Mouse (Mus musculus) megakaryocyte progenitor cell, adult 5-6 weeks (primary cell): ENCODE data around the gene Tescl. TPM values are rescaled to one million over a fixed set of nuclear protein-coding genes. Genes with fewer than 3 reads are reported as not detected.

Source experiments
- ATAC-seq: replicated peaks from 2 replicates; pipeline ENCODE4 v1.8.0; 2016; ENCODE audit warnings: mild to moderate bottlenecking, moderate TSS enrichment, inconsistent platforms; ENCODE audit not compliant: poor library complexity
- total RNA-seq, 2 experiments: library from RNA; stranded (forward) in 1 of 2; stranded (reverse) in 1 of 2; fragments of 157-497, 149-512 nt in 1 of 2; fragments of 200-1000 nt in 1 of 2; gene quantifications; 2 replicates each; pipeline versions ENCODE4 v1.2.3 to v1.2.4; 2015 to 2017

Gene Tescl
- total RNA-seq, 2 experiments from 2014 or later: not detected

GRCm38 (mm10) chr7:24300771-24301282 is 32.9 kb downstream of the Tescl start, which contains the start of gene Zfp61:
TSS of gene Zfp61 (minus strand) at chr7:24301232.
- peak; percentile 75 for ATAC-seq

- ATAC-seq: 0 out of 2 replicates have a peak, but pooled peaks have one; percentile 20
Measured at GRCm38 (mm10) chr7:24299823-24300481, 33.8 kb downstream of the Tescl start.

DNA sequence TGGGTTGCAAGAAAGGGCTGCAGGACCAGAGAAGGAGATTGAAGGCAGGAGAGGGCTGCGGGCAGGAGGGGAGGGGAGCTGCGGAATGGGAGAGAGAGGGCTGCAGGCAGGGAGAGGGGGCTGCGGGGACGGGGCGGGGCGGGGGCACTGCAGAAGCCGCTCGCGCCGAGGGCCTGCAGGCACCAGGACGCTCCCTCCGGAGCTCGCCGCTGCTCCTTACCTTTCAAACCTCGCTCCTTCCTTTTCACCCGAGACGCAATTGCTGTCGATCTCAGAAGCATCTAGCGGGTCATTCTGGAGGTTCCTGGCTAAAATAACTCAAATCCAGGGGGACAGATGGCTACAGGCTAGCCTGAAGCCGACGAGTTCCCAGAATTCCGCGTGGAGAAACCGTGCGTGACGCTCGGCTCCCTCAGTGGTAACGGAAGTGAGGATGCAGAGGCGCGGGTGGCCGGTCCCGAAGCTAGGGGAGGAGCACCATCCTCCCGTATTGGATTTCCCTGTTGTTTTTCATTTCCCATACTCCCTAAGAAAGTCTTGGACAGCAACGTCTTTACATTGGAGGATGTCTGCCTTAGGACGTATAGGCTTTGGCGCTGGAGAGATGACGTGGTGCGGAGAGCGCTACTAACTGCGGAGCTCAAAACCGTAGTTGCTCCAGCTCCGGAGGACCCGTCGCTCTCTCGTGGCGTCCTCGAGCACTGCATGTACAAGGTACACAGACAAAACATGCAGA is 34.6 kb downstream of the Tescl start:
- ATAC-seq: peak; percentile 95

- no peak for ATAC-seq
Measured at GRCm38 (mm10) chr7:24298635-24298972, 35.1 kb downstream of the Tescl start.

DNA sequence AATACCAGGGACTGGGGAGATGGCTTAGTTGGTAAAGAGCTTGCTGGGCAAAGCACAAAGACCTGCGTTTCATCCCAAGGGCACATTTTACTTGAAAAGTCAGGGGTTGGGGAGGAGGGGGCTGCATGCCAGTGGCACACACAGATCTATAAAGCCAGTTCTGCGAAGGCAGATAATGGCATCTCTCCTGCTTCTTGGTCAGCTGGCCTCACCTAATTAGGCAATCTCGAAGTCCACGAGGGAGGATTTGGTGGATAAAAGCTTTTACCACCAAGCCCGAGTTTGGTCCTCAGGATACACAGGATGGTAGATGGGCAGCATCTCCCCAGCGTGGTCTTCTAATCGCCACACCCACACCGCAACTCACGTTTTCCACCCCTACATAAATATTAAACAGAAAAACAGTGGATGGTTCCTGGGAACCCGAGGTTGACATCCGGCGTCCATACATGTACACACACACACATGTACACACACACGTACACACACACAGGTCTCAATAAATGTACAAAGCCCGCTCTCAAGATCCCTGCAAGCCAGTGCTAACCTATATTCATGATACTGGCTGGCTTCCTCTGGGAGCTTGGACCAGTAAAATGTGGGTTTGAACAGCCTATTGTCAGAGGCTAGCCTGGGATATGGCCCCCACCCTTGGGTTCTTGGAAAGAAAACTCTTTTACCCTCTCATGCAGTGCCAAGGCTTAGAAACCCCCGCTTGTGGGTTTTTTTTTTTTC is 36.2 kb downstream of the Tescl start:
- ATAC-seq: no peak

GRCm38 (mm10) chr7:24296386-24296785 is 37.4 kb downstream of the Tescl start:
- ATAC-seq: no peak

- no peak for ATAC-seq
Measured at GRCm38 (mm10) chr7:24295376-24295775, 38.4 kb downstream of the Tescl start.

DNA sequence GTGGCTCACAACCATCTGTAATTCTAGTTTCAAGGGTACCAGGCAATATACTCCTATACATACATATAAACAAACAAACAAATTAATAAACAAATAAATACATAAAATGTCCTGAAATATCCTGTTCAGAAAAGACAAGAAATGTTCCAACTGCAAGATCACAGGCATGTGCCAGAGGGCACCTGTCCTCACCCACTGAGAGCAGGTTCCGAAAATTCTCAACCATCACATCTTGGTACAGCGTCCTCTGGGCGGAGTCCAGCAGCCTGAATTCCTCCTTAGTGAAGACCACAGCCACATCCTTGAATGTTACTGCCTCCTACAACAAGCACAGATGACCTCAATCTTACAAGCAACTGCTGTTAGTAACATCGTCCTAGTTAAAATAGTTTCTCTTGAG is 39.0 kb downstream of the Tescl start:
- no peak for ATAC-seq

GRCm38 (mm10) chr7:24293061-24293851 is 40.5 kb downstream of the Tescl start:
- no peak for ATAC-seq

DNA sequence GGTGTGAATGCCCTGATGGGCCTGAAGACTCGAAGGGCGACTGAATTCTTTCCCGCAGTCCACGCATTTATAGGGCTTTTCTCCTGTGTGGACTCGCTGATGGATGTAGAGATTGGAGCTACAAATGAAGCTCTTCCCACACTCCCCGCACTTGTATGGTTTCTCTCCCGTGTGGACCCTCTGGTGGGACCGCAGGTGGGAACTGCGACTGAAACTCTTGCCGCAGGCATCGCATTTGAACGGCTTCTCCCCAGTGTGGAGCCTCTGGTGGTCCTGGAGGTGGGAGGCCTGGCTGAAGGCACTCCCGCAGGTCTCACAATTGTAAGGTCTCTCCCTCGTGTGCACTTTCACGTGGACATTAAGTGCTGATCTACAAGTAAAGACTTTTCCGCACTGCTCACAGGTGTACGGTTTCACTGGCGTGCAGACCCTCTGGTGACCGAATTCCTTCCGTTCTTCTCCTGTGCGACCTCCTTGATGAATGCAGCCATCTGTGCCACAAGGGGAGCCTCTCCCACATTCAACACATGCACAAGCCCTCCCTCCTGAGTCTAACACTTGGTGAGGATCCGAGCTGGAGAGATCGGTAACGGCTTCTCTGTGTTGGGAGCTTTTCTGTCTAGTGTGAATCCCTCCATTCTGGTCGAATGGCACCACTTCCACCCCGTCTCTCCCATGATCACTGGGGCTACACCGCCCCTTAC is 42.2 kb downstream of the Tescl start:
- no peak for ATAC-seq

DNA sequence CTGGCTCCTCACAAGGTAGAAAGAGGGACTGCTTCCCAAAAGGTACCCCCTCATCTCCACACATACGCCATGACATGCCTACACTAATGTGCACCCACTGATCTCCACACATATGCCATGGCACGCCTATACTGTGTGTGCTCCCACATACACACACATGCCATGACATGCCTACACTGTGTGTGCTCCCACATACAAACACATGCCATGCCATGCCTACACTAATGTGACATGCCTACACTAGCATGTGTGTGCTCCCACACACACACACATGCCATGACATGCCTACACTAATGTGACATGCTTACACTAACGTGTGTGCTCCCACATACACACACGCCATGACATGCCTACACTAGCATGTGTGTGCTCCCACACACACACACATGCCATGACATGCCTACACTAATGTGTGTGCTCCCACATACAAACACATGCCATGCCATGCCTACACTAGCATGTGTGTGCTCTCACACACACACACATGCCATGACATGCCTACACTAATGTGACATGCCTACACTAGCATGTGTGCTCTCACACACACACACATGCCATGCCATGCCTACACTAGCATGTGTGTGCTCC is 43.5 kb downstream of the Tescl start:
- ATAC-seq: no peak

DNA sequence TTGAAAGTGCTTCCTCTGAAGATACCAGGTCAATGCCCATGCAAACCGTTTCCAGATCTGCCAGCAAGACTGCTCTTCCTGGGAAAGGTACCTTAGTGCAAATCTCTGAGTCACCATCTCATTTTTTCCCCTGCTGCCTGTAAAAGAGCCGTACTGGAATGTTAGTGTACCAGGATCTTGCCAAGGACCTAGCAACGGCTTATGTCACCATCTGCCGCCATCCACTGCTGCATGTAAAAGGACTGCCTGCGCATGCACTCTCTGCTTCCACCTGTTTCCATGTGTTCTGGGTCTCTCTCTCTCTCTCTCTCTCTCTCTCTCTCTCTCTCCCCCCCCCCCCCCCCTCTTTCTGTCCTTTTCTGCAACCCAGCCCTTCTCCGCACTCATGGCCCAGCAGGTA is 45.2 kb downstream of the Tescl start:
- no peak for ATAC-seq

DNA sequence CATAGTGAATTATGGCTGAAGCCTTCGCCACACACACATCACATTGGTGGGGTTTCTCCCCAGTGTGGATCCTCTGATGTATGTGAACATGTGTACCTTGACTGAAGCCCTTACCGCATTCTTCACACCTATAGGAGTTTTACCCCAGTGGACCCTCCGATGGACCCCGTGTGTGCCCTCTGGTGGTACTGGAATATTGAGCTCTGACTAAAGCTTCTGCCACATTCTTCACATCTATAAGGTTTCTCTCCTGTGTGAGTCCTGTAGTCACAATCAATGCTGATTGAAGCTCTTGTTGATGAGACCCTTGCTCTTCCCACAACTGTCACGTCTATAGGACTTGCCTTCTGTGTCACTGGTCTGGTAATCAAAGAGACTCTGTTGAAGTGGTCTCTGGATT is 46.1 kb downstream of the Tescl start:
- ATAC-seq: no peak

- ATAC-seq: no peak
Measured at GRCm38 (mm10) chr7:24286916-24287315, 46.8 kb downstream of the Tescl start.

DNA sequence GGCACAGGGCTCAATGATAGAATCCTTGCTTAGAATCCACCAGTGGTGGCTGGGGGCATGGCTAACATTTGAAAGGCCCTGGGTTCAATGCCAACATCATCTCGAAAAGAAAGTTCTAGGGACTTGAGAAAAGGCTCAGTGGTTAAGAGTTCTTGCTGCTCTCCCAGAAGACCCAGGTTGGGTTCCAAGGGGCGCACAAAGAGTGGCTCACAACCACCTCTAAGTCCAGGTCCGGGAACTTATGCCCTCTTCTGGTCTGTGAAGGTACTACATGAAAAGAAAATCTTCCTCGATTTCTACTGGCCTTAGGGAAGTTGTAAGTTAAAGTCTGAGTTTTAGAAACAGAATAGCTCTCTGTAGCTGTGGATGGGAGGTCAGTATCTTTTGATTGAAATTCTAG is 47.6 kb downstream of the Tescl start:
- ATAC-seq: peak; percentile 57; the same call in 1 of the 2 replicates

Other genes starting within 250 kb of the Tescl start
- gene Zfp112, start 221.6 kb downstream of the Tescl start, total RNA-seq (2015): 0.94 and 1.1 TPM in 2 replicates
- 0.21 and 0.71 TPM in 2 replicates for gene Zfp112, start 221.6 kb downstream of the Tescl start, total RNA-seq (2017)
- 9.1 and 10.3 TPM in 2 replicates for gene Zfp235, start 199.8 kb downstream of the Tescl start, total RNA-seq (2015)
- 6.4 and 7.9 TPM in 2 replicates for gene Zfp235, start 199.8 kb downstream of the Tescl start, total RNA-seq (2017)
- gene Zfp114, start 158.9 kb downstream of the Tescl start, total RNA-seq (2015): 1.9 and 2.2 TPM in 2 replicates
- gene Zfp114, start 158.9 kb downstream of the Tescl start, total RNA-seq (2017): 2.5 and 3.5 TPM in 2 replicates
- 10.3 and 14.3 TPM in 2 replicates for gene Zfp111, start 122.5 kb downstream of the Tescl start, total RNA-seq (2015)
- 19.7 and 21.2 TPM in 2 replicates for gene Zfp111, start 122.5 kb downstream of the Tescl start, total RNA-seq (2017)
- 4.7 and 6.0 TPM in 2 replicates for gene Zfp109, start 96.4 kb downstream of the Tescl start, total RNA-seq (2015)
- 10.3 and 11.0 TPM in 2 replicates for gene Zfp109, start 96.4 kb downstream of the Tescl start, total RNA-seq (2017)
- 1.2 and 2.1 TPM in 2 replicates for gene Zfp108, start 79.1 kb downstream of the Tescl start, total RNA-seq (2015)
- 1.5 and 2.3 TPM in 2 replicates for gene Zfp108, start 79.1 kb downstream of the Tescl start, total RNA-seq (2017)
- 0.39 and 1.1 TPM in 2 replicates for gene Zfp93, start 63.5 kb downstream of the Tescl start, total RNA-seq (2015)
- gene Zfp93, start 63.5 kb downstream of the Tescl start, total RNA-seq (2017): 1.5 and 2.4 TPM in 2 replicates
- 6.6 and 10.5 TPM in 2 replicates for gene Zfp61, start 32.7 kb downstream of the Tescl start, total RNA-seq (2015)
- 22.7 and 29.0 TPM in 2 replicates for gene Zfp61, start 32.7 kb downstream of the Tescl start, total RNA-seq (2017)
- gene Zfp94, start 17.3 kb downstream of the Tescl start, total RNA-seq (2015): 2.5 and 3.6 TPM in 2 replicates
- 2.7 and 5.0 TPM in 2 replicates for gene Zfp94, start 17.3 kb downstream of the Tescl start, total RNA-seq (2017)
- not detected in 2 replicates for gene Lypd5, start 15.3 kb upstream of the Tescl start, total RNA-seq (2015)
- gene Lypd5, start 15.3 kb upstream of the Tescl start, total RNA-seq (2017): not detected in 2 replicates
- gene Kcnn4, start 36.3 kb upstream of the Tescl start, total RNA-seq (2015): 20.5 and 28.0 TPM in 2 replicates
- gene Kcnn4, start 36.3 kb upstream of the Tescl start, total RNA-seq (2017): 48.6 and 57.7 TPM in 2 replicates
- 10.8 and 18.1 TPM in 2 replicates for gene Smg9, start 65.7 kb upstream of the Tescl start, total RNA-seq (2015)
- gene Smg9, start 65.7 kb upstream of the Tescl start, total RNA-seq (2017): 16.0 and 20.8 TPM in 2 replicates
- gene Irgc1, start 118.4 kb upstream of the Tescl start, total RNA-seq (2015): 0.07 TPM in 1 of 2 replicates, not detected in the other
- gene Irgc1, start 118.4 kb upstream of the Tescl start, total RNA-seq (2017): not detected in 2 replicates
- gene Plaur, start 128.5 kb upstream of the Tescl start, total RNA-seq (2015): 17.9 and 21.2 TPM in 2 replicates
- 20.5 and 27.6 TPM in 2 replicates for gene Plaur, start 128.5 kb upstream of the Tescl start, total RNA-seq (2017)
- not detected in 2 replicates for gene Cadm4, start 148.1 kb upstream of the Tescl start, total RNA-seq (2015)
- not detected in 2 replicates for gene Cadm4, start 148.1 kb upstream of the Tescl start, total RNA-seq (2017)
- gene Zfp428, start 173.1 kb upstream of the Tescl start, total RNA-seq (2015): 2.0 and 2.2 TPM in 2 replicates
- 1.3 and 3.6 TPM in 2 replicates for gene Zfp428, start 173.1 kb upstream of the Tescl start, total RNA-seq (2017)
- not detected in 2 replicates for gene AC161166.1, start 178.5 kb upstream of the Tescl start, total RNA-seq (2015)
- gene AC161166.1, start 178.5 kb upstream of the Tescl start, total RNA-seq (2017): not detected in 2 replicates
- 3.2 and 4.4 TPM in 2 replicates for gene Irgq, start 196.8 kb upstream of the Tescl start, total RNA-seq (2015)
- gene Irgq, start 196.8 kb upstream of the Tescl start, total RNA-seq (2017): 4.7 and 5.3 TPM in 2 replicates
- gene Pinlyp, start 212.2 kb upstream of the Tescl start, total RNA-seq (2015): not detected in 2 replicates
- gene Pinlyp, start 212.2 kb upstream of the Tescl start, total RNA-seq (2017): not detected in 2 replicates
- 35.8 and 43.4 TPM in 2 replicates for gene Xrcc1, start 212.4 kb upstream of the Tescl start, total RNA-seq (2015)
- gene Xrcc1, start 212.4 kb upstream of the Tescl start, total RNA-seq (2017): 40.0 and 44.3 TPM in 2 replicates